In the genomic region with DNA sequence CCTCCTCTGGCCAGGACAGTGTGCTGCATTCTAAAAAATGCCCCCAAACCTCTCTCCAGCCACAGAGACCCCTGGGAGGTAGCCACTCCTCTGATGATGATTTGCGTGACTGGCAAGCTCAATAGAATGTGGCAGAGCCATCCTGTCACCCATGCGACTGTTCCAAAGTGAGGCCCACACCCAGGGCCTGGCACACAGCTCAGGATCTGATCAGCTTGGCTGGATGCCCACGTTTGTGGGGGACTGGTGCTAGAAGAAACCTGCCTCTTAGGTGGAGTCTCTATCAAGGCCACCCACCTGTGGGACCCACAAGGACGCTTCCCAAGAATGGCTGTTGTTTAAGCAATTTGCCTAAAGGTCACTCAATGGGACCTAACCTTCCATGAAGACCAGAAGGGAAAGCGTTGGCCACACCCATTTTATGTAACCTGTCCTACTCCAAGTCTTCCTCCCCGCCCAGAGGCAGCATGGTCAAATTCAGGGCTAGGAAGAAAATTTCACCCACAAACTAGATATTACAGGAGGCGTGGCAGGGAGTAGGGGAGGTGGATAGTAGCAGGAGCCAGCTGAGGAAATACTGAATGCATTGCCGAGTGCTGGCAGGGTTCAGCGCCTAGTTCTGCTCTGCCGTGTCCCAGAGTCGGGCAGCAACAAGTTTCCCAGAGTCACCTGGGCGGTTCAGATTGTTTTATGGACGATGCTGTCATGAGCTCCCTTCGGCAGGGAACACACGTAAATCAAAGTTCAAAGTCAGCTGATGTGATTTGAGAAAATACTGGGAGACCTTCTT, we compare ENCODE assay signal across 9 mouse cellular contexts. TPM values are rescaled to one million over a fixed set of nuclear protein-coding genes. Genes with fewer than 3 reads are reported as not detected.
DNase-seq lines count a peak whose midpoint lies in the region; ATAC-seq lines count a peak whose summit lies in the region.
"Had no signal": no experiment of that assay in that cellular context is flagged by ENCODE, and none has a peak within 500 bp of the region (broad histone marks: within the 10 kb centered on the region; RNA-seq: fewer than 3 reads in every experiment).

No protein-coding gene starts in this region.

- H3K9ac ChIP-seq in kidney, embryonic 15.5 days = no peak overlapping the region
- H3K9ac ChIP-seq in heart, embryonic 12.5 days = no peak overlapping the region
- no peak overlapping the region for H3K9ac ChIP-seq in limb, embryonic 15.5 days
- H3K9ac ChIP-seq: hindbrain, embryonic 15.5 days; liver, embryonic 15.5 days had no signal

- ATAC-seq in kidney, embryonic 15.5 days (replicated peaks; ENCODE audit: low FRiP score) = no peak
- ATAC-seq in heart, embryonic 12.5 days (ENCODE audit: insufficient number of reproducible peaks, low FRiP score) = no peak
- ATAC-seq in limb, embryonic 15.5 days (ENCODE audit: insufficient number of reproducible peaks, low FRiP score, low TSS enrichment, low read depth) = no peak

- H3K27ac ChIP-seq in kidney, embryonic 15.5 days = no peak overlapping the region
- peak overlapping the region; percentile 83 for H3K27ac ChIP-seq in brown adipose tissue, adult 24 weeks (replicated peaks; ENCODE audit: low read depth, low read length)
- H3K27ac ChIP-seq in heart, embryonic 12.5 days (ENCODE audit: poor library complexity, severe bottlenecking) = no peak overlapping the region
- peak overlapping the region; percentile 76 for H3K27ac ChIP-seq in limb, embryonic 15.5 days
- H3K27ac ChIP-seq: hindbrain, embryonic 15.5 days; liver, embryonic 15.5 days had no signal

- no peaks in the 10 kb centered on the region for H3K36me3 ChIP-seq in kidney, embryonic 15.5 days
- H3K36me3 ChIP-seq in heart, embryonic 12.5 days = no peaks in the 10 kb centered on the region
- H3K36me3 ChIP-seq in limb, embryonic 15.5 days = no peaks in the 10 kb centered on the region
- H3K36me3 ChIP-seq: hindbrain, embryonic 15.5 days; liver, embryonic 15.5 days had no signal

- H3K4me2 ChIP-seq in kidney, embryonic 15.5 days = peak overlapping the region; percentile 59
- H3K4me2 ChIP-seq in heart, embryonic 12.5 days = peak overlapping the region; percentile 70
- peak overlapping the region; percentile 49 for H3K4me2 ChIP-seq in limb, embryonic 15.5 days

- peaks cover 22% of the 10 kb centered on the region for H3K4me1 ChIP-seq in kidney, embryonic 15.5 days
- peaks cover 18% of the 10 kb centered on the region for H3K4me1 ChIP-seq in brown adipose tissue, adult 24 weeks (ENCODE audit: control insufficient read depth, insufficient read depth, insufficient read length, low read length)
- peaks cover 28% of the 10 kb centered on the region for H3K4me1 ChIP-seq in heart, embryonic 12.5 days (replicated peaks)
- peaks cover 34% of the 10 kb centered on the region for H3K4me1 ChIP-seq in limb, embryonic 15.5 days
- H3K4me1 ChIP-seq: liver, embryonic 15.5 days had no signal

- H3K9me3 ChIP-seq in kidney, embryonic 15.5 days (replicated peaks) = no peaks in the 10 kb centered on the region
- no peaks in the 10 kb centered on the region for H3K9me3 ChIP-seq in heart, embryonic 12.5 days (replicated peaks)
- no peaks in the 10 kb centered on the region for H3K9me3 ChIP-seq in limb, embryonic 15.5 days
- H3K9me3 ChIP-seq: hindbrain, embryonic 15.5 days; liver, embryonic 15.5 days had no signal

- H3K4me3 ChIP-seq in kidney, embryonic 15.5 days (replicated peaks) = peak overlapping the region; percentile 28; the same call in 1 of the 2 replicates
- H3K4me3 ChIP-seq in brown adipose tissue, adult 24 weeks (ENCODE audit: insufficient read depth, low read depth, low read length) = peak overlapping the region; percentile 61
- no peak overlapping the region for H3K4me3 ChIP-seq in heart, embryonic 12.5 days
- H3K4me3 ChIP-seq in limb, embryonic 15.5 days = peak overlapping the region; percentile 31
- H3K4me3 ChIP-seq: liver, embryonic 15.5 days had no signal

- WGBS in kidney, embryonic 15.5 days = 31% methylated on average over 15 of the region's 15 CpGs
- WGBS in heart, embryonic 12.5 days = 41% methylated on average over 15 of the region's 15 CpGs
- WGBS in limb, embryonic 15.5 days = 26% methylated on average over 15 of the region's 15 CpGs

- peaks cover 9% of the 10 kb centered on the region; the same call in 1 of the 2 replicates for H3K27me3 ChIP-seq in kidney, embryonic 15.5 days
- H3K27me3 ChIP-seq in heart, embryonic 12.5 days (replicated peaks) = peaks cover 10% of the 10 kb centered on the region
- H3K27me3 ChIP-seq in limb, embryonic 15.5 days = peaks cover 7% of the 10 kb centered on the region; the same call in 1 of the 2 replicates

- no peak for DNase-seq in kidney, adult 9 months
- no peak for DNase-seq in frontal cortex, postnatal 25 days (ENCODE audit: low spot score in 2 of 2)
- DNase-seq in spleen, adult 18-20 months = no peak

RNA-seq across cellular contexts. Expression of gene Mall, which starts 0.9 kb away (rescaled TPM):
- 3.0 and 3.4 TPM in 2 replicates for polyA plus RNA-seq in kidney, embryonic 15.5 days (2015; fragmentation: Nextera tagmentation; extraction: Ambion mirVana)
- polyA plus RNA-seq in brown adipose tissue, adult 24 weeks (2012; ENCODE audit: insufficient read depth, insufficient read length, missing spikeins) = 2.4 and 3.4 TPM in 2 replicates
- polyA plus RNA-seq in heart, embryonic 12.5 days (2016; fragmentation: Nextera tagmentation; extraction: Ambion mirVana) = 3.4 and 3.5 TPM in 2 replicates
- 56.6 and 57.1 TPM in 2 replicates for polyA plus RNA-seq in limb, embryonic 15.5 days (2015; fragmentation: Nextera tagmentation; extraction: Ambion mirVana)

RNA-seq across cellular contexts. Expression of gene Nphp1, which starts 59.8 kb away (rescaled TPM):
- 35.4 and 38.6 TPM in 2 replicates for polyA plus RNA-seq in kidney, embryonic 15.5 days (2015; fragmentation: Nextera tagmentation; extraction: Ambion mirVana)
- polyA plus RNA-seq in brown adipose tissue, adult 24 weeks (2012; ENCODE audit: insufficient read depth, insufficient read length, missing spikeins) = 24.4 and 28.2 TPM in 2 replicates
- 14.8 and 15.6 TPM in 2 replicates for polyA plus RNA-seq in heart, embryonic 12.5 days (2016; fragmentation: Nextera tagmentation; extraction: Ambion mirVana)
- 24.5 and 27.4 TPM in 2 replicates for polyA plus RNA-seq in limb, embryonic 15.5 days (2015; fragmentation: Nextera tagmentation; extraction: Ambion mirVana)

Comparison
In these comparisons a context has a peak if more than half of its experiments do, and no peak if none do; other contexts are left out.
1. H3K27ac ChIP-seq: peak in brown adipose tissue, adult 24 weeks (single experiment) and limb, embryonic 15.5 days (single experiment); none in kidney, embryonic 15.5 days (single experiment) and heart, embryonic 12.5 days (single experiment).
2. RNA of gene Mall, which starts 0.9 kb away (polyA plus RNA-seq): 56.6 to 57.1 TPM in limb, embryonic 15.5 days; 3.4 to 3.5 TPM in heart, embryonic 12.5 days, 2.4 to 3.4 TPM in brown adipose tissue, adult 24 weeks and 3.0 to 3.4 TPM in kidney, embryonic 15.5 days; every median in the first group is over 10 times any median in the second.
3. Peak in every context shown above with its lines, with median percentiles within 50 percentile points of each other: H3K4me2 ChIP-seq.